Mouse (Mus musculus): Measurements from ENCODE around the gene Ptprb.
A peak's percentile ranks its signal among the peaks of the same experiment; 100 is the strongest.

The Ptprb gene

GRCm38 (mm10) chr10:116275280-116275679 is at the start of gene Ptprb:
Ptprb (plus strand) TSS chr10:116275523.
- no peak for DNase-seq (ENCODE audit: low spot score in 2 of 2)

- DNase-seq (ENCODE audit: low spot score in 2 of 2) = no peak
These were observed 40.0 kb upstream of the Ptprb start for GRCm38 (mm10) chr10:116235299-116235698.

GRCm38 (mm10) chr10:116242200-116242599 is 33.1 kb upstream of the Ptprb start:
- no peak for DNase-seq (ENCODE audit: low spot score in 2 of 2)

GRCm38 (mm10) chr10:116243373-116243772 is 31.9 kb upstream of the Ptprb start:
- no peak for DNase-seq (ENCODE audit: low spot score in 2 of 2)

GRCm38 (mm10) chr10:116245632-116246031 is 29.7 kb upstream of the Ptprb start:
- no peak for DNase-seq (ENCODE audit: low spot score in 2 of 2)

- no peak for DNase-seq (ENCODE audit: low spot score in 2 of 2)
These were observed 22.7 kb upstream of the Ptprb start for GRCm38 (mm10) chr10:116252668-116253067.

GRCm38 (mm10) chr10:116253972-116254371 is 21.4 kb upstream of the Ptprb start:
- no peak for DNase-seq (ENCODE audit: low spot score in 2 of 2)

GRCm38 (mm10) chr10:116259298-116259697 is 16.0 kb upstream of the Ptprb start:
- no peak for DNase-seq (ENCODE audit: low spot score in 2 of 2)

GRCm38 (mm10) chr10:116260658-116261433 is 14.5 kb upstream of the Ptprb start:
- peak; percentile 36 to 73 for DNase-seq (ENCODE audit: low spot score in 2 of 2)

- no peak for DNase-seq (ENCODE audit: low spot score in 2 of 2)
These were observed 13.8 kb upstream of the Ptprb start for GRCm38 (mm10) chr10:116261559-116261958.

- no peak for DNase-seq (ENCODE audit: low spot score in 2 of 2)
These were observed 10.8 kb upstream of the Ptprb start for GRCm38 (mm10) chr10:116264521-116264920.

GRCm38 (mm10) chr10:116266561-116267433 is 8.5 kb upstream of the Ptprb start:
- DNase-seq (ENCODE audit: low spot score in 2 of 2) = peak in 1 of 2 experiments; percentile 40

GRCm38 (mm10) chr10:116267434-116267822 is 7.9 kb upstream of the Ptprb start:
- no peak for DNase-seq (ENCODE audit: low spot score in 2 of 2)

- DNase-seq (ENCODE audit: low spot score in 2 of 2) = no peak
These were observed 7.0 kb upstream of the Ptprb start for GRCm38 (mm10) chr10:116268343-116268742.

- no peak for DNase-seq (ENCODE audit: low spot score in 2 of 2)
These were observed 4.5 kb upstream of the Ptprb start for GRCm38 (mm10) chr10:116270646-116271469.

- DNase-seq (ENCODE audit: low spot score in 2 of 2) = no peak
These were observed 3.8 kb upstream of the Ptprb start for GRCm38 (mm10) chr10:116271470-116271915.

GRCm38 (mm10) chr10:116272156-116272555 is 3.2 kb upstream of the Ptprb start:
- no peak for DNase-seq (ENCODE audit: low spot score in 2 of 2)

GRCm38 (mm10) chr10:116286697-116287344 is 11.5 kb downstream of the Ptprb start:
- no peak for DNase-seq (ENCODE audit: low spot score in 2 of 2)

GRCm38 (mm10) chr10:116288130-116288529 is 12.8 kb downstream of the Ptprb start:
- no peak for DNase-seq (ENCODE audit: low spot score in 2 of 2)

- no peak for DNase-seq (ENCODE audit: low spot score in 2 of 2)
These were observed 15.2 kb downstream of the Ptprb start for GRCm38 (mm10) chr10:116290483-116290882.

GRCm38 (mm10) chr10:116291153-116291755 is 15.9 kb downstream of the Ptprb start:
- DNase-seq (ENCODE audit: low spot score in 2 of 2) = peak; percentile 61 to 81
